Mouse (Mus musculus): ENCODE measurements around the gene Plcb1.

- TF ChIP-seq CTCF (IDR thresholded peaks at IDR 0.05; ENCODE audit: insufficient read depth, low read length) (peak; percentile 30; the same call in 1 of the 2 replicates), POLR2A (IDR thresholded peaks at IDR 0.05; ENCODE audit: borderline replicate concordance, extremely low read depth, low read depth, low read length) (no peak)
Observed at GRCm38 (mm10) chr2:135329782-135330545, 544.1 kb downstream of the Plcb1 start.

Data from lung, adult 2 months (tissue).